Mouse (Mus musculus): Measurements from ENCODE around the gene Calm1. TPM values are rescaled to one million over a fixed set of nuclear protein-coding genes. Genes with fewer than 3 reads are reported as not detected.

Gene Calm1
- polyA plus RNA-seq, 1 experiment from 2014 or later = 2,106 TPM

DNA sequence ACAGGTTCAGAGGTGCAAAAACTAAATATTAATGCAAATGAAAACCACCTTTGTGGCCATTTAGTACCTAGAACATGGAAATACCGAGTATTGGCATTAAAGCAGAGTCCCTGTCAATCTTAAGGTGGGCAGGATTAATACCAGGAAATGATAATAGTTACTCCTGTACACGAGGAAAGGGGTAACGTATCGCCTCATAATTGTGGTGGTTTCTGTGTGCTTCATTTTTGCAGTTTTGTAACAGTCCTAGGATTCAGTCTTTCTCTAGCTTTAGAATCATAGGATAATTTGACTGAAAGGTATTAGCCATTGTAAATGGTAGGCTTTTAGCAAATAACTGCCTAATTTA lies 2.1 kb downstream of the Calm1 start:
- H3K4me1 ChIP-seq (ENCODE audit: insufficient read depth, low read depth, low read length) = 0 out of 2 replicates have a peak, but pooled peaks cover 7% of the 10 kb centered on the region
- no peaks in the 10 kb centered on the region for H3K27me3 ChIP-seq (replicated peaks; ENCODE audit: insufficient read depth, low read length)
- no peak for TF ChIP-seq CTCF (IDR thresholded peaks at IDR 0.05)
- no peak overlapping the region for H3K9ac ChIP-seq (replicated peaks; ENCODE audit: low read depth)
- H3K4me3 ChIP-seq (ENCODE audit: low read depth, low read length) = peak overlapping the region; percentile 98
- 0 out of 2 replicates have a peak overlapping the region, but pooled peaks have one; percentile 91 for H3K27ac ChIP-seq (ENCODE audit: low read length)
- H3K9me3 ChIP-seq (ENCODE audit: low read length) = no peaks in the 10 kb centered on the region
- peaks cover 30% of the 10 kb centered on the region for H3K36me3 ChIP-seq (ENCODE audit: insufficient read depth, low read length)
- WGBS = 17% methylated on average over 4 of the region's 4 CpGs
- peak overlapping the region; percentile 88 for H3K4me2 ChIP-seq (replicated peaks; ENCODE audit: low read depth, low read length)
- DNase-seq (ENCODE audit: low spot score) (no peak), ATAC-seq (no peak)

DNA sequence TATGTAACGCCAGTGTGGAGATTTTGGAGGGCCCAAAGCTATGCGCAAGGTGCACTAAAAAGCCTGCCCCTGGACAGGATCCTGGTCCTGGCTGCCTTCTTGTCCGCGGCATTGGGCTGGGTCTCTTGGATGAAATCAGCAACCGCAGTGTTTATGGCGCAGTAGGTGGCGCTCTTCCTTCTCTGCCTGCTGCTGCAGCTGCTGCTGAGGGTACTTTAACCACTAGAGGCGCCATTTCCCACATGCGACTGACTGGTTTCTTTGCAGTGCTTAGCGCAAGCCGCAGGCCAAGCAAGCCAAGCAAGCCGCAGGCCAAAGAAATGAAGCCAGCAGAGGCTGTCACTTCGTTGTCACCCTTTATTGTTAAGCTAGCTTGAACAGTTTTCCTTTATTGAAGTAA lies 2.6 kb downstream of the Calm1 start:
- 0 out of 2 replicates have a peak, but pooled peaks cover 7% of the 10 kb centered on the region for H3K4me1 ChIP-seq (ENCODE audit: insufficient read depth, low read depth, low read length)
- peak overlapping the region; percentile 98 for H3K4me3 ChIP-seq (ENCODE audit: low read depth, low read length)
- DNase-seq (ENCODE audit: low spot score) (peak; percentile 98), ATAC-seq (peak; percentile 42)
- WGBS = under 1% methylated on average over 13 of the region's 13 CpGs
- peak overlapping the region; percentile 88 for H3K4me2 ChIP-seq (replicated peaks; ENCODE audit: low read depth, low read length)
- H3K9ac ChIP-seq (replicated peaks; ENCODE audit: low read depth) = no peak overlapping the region
- TF ChIP-seq CTCF (IDR thresholded peaks at IDR 0.05) (peak; percentile 100), EP300 (IDR thresholded peaks at IDR 0.05) (no peak)
- H3K36me3 ChIP-seq (ENCODE audit: insufficient read depth, low read length) = peaks cover 35% of the 10 kb centered on the region
- H3K9me3 ChIP-seq (ENCODE audit: low read length) = no peaks in the 10 kb centered on the region
- no peaks in the 10 kb centered on the region for H3K27me3 ChIP-seq (replicated peaks; ENCODE audit: insufficient read depth, low read length)
- H3K27ac ChIP-seq (ENCODE audit: low read length) = no peak overlapping the region

DNA sequence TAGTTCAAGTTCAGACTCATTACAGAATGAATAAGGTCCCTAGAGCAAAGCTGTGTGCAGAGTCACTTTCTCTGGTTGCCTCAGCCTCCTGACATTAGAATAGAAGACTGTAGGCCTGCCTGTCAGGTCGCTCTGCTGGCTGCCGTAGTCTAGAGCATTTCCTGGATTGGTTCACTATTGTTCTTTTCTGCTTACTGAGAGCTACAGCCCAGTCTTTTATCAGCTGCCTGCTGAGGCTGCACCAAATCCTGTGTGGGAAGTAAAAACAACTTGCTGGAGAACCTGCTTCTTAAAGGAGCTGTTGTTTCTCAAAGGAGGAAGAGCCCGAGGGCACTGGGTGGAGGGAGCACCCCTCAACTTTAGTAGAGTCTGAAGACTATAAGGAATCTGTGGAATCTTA lies 4.5 kb downstream of the Calm1 start:
- H3K4me2 ChIP-seq (replicated peaks; ENCODE audit: low read depth, low read length) = no peak overlapping the region
- no peak overlapping the region for H3K27ac ChIP-seq (ENCODE audit: low read length)
- ATAC-seq = no peak
- no peak for DNase-seq (ENCODE audit: low spot score)
- H3K9ac ChIP-seq (replicated peaks; ENCODE audit: low read depth) = no peak overlapping the region
- H3K27me3 ChIP-seq (replicated peaks; ENCODE audit: insufficient read depth, low read length) = no peaks in the 10 kb centered on the region
- TF ChIP-seq CTCF (IDR thresholded peaks at IDR 0.05) = no peak
- TF ChIP-seq EP300 (IDR thresholded peaks at IDR 0.05) = no peak
- no peak overlapping the region for H3K4me3 ChIP-seq (ENCODE audit: low read depth, low read length)
- peaks cover 53% of the 10 kb centered on the region for H3K36me3 ChIP-seq (ENCODE audit: insufficient read depth, low read length)
- WGBS = 47% methylated on average over 3 of the region's 3 CpGs
- 0 out of 2 replicates have a peak, but pooled peaks cover 7% of the 10 kb centered on the region for H3K4me1 ChIP-seq (ENCODE audit: insufficient read depth, low read depth, low read length)
- no peaks in the 10 kb centered on the region for H3K9me3 ChIP-seq (ENCODE audit: low read length)

DNA sequence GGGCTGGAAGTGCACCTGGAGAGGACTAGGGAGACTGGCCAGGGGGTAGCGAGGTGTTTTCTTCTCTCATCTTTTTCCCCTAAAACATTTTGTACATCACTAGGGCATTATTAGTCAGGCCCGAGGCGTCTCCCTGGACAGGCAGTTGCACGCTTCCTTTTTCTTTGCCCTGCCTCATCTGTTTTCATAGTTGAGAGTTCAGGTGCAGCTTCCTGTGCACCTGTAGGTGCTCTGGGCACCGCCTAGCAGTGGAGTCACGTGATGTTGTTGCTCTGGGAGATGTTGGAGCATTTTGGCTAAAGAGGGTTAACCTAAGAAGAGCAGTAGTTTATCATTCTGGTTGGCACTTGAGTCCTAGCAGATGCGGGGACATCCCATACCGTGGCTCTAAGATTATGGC lies 5.9 kb downstream of the Calm1 start:
- no peak overlapping the region for H3K4me3 ChIP-seq (ENCODE audit: low read depth, low read length)
- TF ChIP-seq CTCF (IDR thresholded peaks at IDR 0.05) (no peak), EP300 (IDR thresholded peaks at IDR 0.05) (no peak)
- peaks cover 56% of the 10 kb centered on the region for H3K36me3 ChIP-seq (ENCODE audit: insufficient read depth, low read length)
- no peak overlapping the region for H3K27ac ChIP-seq (ENCODE audit: low read length)
- H3K9me3 ChIP-seq (ENCODE audit: low read length) = no peaks in the 10 kb centered on the region
- WGBS = 84% methylated on average over 8 of the region's 8 CpGs
- no peaks in the 10 kb centered on the region for H3K27me3 ChIP-seq (replicated peaks; ENCODE audit: insufficient read depth, low read length)
- H3K4me1 ChIP-seq (ENCODE audit: insufficient read depth, low read depth, low read length) = peaks cover 7% of the 10 kb centered on the region; the same call in 1 of the 2 replicates
- no peak overlapping the region for H3K9ac ChIP-seq (replicated peaks; ENCODE audit: low read depth)
- DNase-seq (ENCODE audit: low spot score) (no peak), ATAC-seq (no peak)
- no peak overlapping the region for H3K4me2 ChIP-seq (replicated peaks; ENCODE audit: low read depth, low read length)

DNA sequence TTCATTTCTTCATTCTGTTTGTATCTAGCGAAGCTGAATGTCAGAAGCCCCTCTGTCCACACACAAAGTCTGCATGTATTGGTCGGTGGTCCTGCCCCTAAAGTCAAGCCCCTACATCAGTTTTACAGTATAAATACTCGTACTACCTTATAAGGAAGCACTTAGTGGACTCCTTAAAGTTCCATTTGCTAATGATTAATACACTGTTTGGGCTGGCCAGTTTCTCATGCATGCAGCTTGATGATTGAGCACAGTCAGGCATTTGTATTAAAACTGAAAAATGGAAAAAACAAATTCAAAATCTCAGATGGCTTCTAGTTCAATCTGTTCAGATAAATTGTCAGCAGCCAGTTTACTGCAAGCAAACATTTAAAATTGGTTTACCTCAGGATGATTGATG lies 7.3 kb downstream of the Calm1 start:
- H3K27me3 ChIP-seq (replicated peaks; ENCODE audit: insufficient read depth, low read length) = no peaks in the 10 kb centered on the region
- H3K4me3 ChIP-seq (ENCODE audit: low read depth, low read length) = no peak overlapping the region
- H3K4me2 ChIP-seq (replicated peaks; ENCODE audit: low read depth, low read length) = no peak overlapping the region
- H3K27ac ChIP-seq (ENCODE audit: low read length) = no peak overlapping the region
- H3K9me3 ChIP-seq (ENCODE audit: low read length) = no peaks in the 10 kb centered on the region
- H3K4me1 ChIP-seq (ENCODE audit: insufficient read depth, low read depth, low read length) = peaks cover 12% of the 10 kb centered on the region
- 66% methylated on average over 3 of the region's 3 CpGs for WGBS
- no peak for TF ChIP-seq EP300 (IDR thresholded peaks at IDR 0.05)
- no peak for TF ChIP-seq CTCF (IDR thresholded peaks at IDR 0.05)
- no peak for DNase-seq (ENCODE audit: low spot score)
- ATAC-seq = no peak
- H3K9ac ChIP-seq (replicated peaks; ENCODE audit: low read depth) = no peak overlapping the region
- peaks cover 56% of the 10 kb centered on the region for H3K36me3 ChIP-seq (ENCODE audit: insufficient read depth, low read length)

DNA sequence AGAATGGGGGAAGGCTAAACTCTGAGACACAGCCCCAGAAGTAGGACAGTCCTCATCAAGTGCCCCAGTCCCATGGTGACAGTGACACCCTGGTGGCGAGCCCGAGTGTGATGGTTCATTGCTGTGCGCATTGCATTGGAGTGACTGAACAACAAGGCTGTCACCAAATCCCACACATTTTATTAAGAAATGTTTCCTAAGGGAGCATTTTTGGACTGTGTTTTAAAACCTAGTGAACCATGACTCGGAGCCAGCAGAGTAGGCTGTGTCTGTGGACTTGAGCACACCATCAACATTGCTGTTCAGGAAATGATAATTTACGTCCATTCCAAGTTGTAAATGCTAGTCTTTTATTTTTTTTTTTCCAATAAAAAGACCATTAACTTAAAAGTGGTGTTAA lies 7.7 kb downstream of the Calm1 start:
- H3K36me3 ChIP-seq (ENCODE audit: insufficient read depth, low read length) = peaks cover 56% of the 10 kb centered on the region
- no peak overlapping the region for H3K9ac ChIP-seq (replicated peaks; ENCODE audit: low read depth)
- no peak overlapping the region for H3K4me2 ChIP-seq (replicated peaks; ENCODE audit: low read depth, low read length)
- DNase-seq (ENCODE audit: low spot score) (no peak), ATAC-seq (no peak)
- TF ChIP-seq EP300 (IDR thresholded peaks at IDR 0.05) (no peak), CTCF (IDR thresholded peaks at IDR 0.05) (no peak)
- H3K9me3 ChIP-seq (ENCODE audit: low read length) = no peaks in the 10 kb centered on the region
- no peak overlapping the region for H3K4me3 ChIP-seq (ENCODE audit: low read depth, low read length)
- H3K27me3 ChIP-seq (replicated peaks; ENCODE audit: insufficient read depth, low read length) = no peaks in the 10 kb centered on the region
- peaks cover 12% of the 10 kb centered on the region for H3K4me1 ChIP-seq (ENCODE audit: insufficient read depth, low read depth, low read length)
- no peak overlapping the region for H3K27ac ChIP-seq (ENCODE audit: low read length)
- 90% methylated on average over 5 of the region's 5 CpGs for WGBS
